Mouse (Mus musculus) midbrain, embryonic 14.5 days (tissue): ENCODE data around the gene Rnf157. TPM values are rescaled to one million over a fixed set of nuclear protein-coding genes. Genes with fewer than 3 reads are reported as not detected.
"Not testable (repeated sequence)": the region's sequence is repeated elsewhere in the genome, so short reads cannot be mapped to it uniquely, and the experiment has no call there.

Experiments
- ATAC-seq: fragments of 200-750 bp; cut with Nextera tagmentation; 2 replicates; pipeline ENCODE4 v1.8.0; 2017; ENCODE audit warnings: moderate number of reproducible peaks, moderate library complexity; ENCODE audit not compliant: low FRiP score, low TSS enrichment
- DNase-seq: peaks from one replicate; pipeline ENCODE4 v3.0.0-alpha.2; 2015
- H3K27ac ChIP-seq: fragments of 300-500 bp; sonication (generic); replicated peaks from 2 replicates; pipeline ENCODE4 v1.5.1; 2014; ENCODE audit warnings: mild to moderate bottlenecking, low read depth, low read length, moderate library complexity
- H3K27me3 ChIP-seq: fragments of 300-500 bp; sonication (generic); 2 replicates; pipeline ENCODE4 v1.6.1; 2014; ENCODE audit warnings: low read length, control low read depth, mixed read lengths; ENCODE audit not compliant: control insufficient read depth, insufficient read depth
- H3K36me3 ChIP-seq: fragments of 300-500 bp; sonication (generic); 2 replicates; pipeline ENCODE4 v1.6.1; 2014; ENCODE audit warnings: low read length, control low read depth; ENCODE audit not compliant: control insufficient read depth, insufficient read depth
- H3K4me1 ChIP-seq: fragments of 300-500 bp; sonication (generic); 2 replicates; pipeline ENCODE4 v1.6.1; 2014; ENCODE audit warnings: mild to moderate bottlenecking, antibody characterized with exemption, low read length, control low read depth; ENCODE audit not compliant: control insufficient read depth, insufficient read depth
- H3K4me2 ChIP-seq: fragments of 300-500 bp; sonication (generic); 2 replicates; pipeline ENCODE4 v1.6.1; 2014; ENCODE audit warnings: mild to moderate bottlenecking, low read length, moderate library complexity
- H3K4me3 ChIP-seq: fragments of 300-500 bp; sonication (generic); replicated peaks from 2 replicates; pipeline ENCODE4 v1.5.1; 2014; ENCODE audit warnings: low read depth, low read length
- H3K9ac ChIP-seq: fragments of 300-500 bp; sonication (generic); replicated peaks from 2 replicates; pipeline ENCODE4 v1.6.1; 2014; ENCODE audit warnings: mild to moderate bottlenecking, low read length, moderate library complexity
- H3K9me3 ChIP-seq: fragments of 300-500 bp; sonication (generic); 2 replicates; pipeline ENCODE4 v1.6.1; 2016; ENCODE audit warnings: low read length, control low read depth, mixed read lengths; ENCODE audit not compliant: control insufficient read depth
- WGBS: fragments of 180-500 bp; shearing (Covaris S2); extraction: QIAGEN DNeasy Blood & Tissue Kit; methylation state at CpG from one replicate; pipeline ENCODE4 v1.1.7; 2014; 5-methylcytosine and 5-hydroxymethylcytosine counted together
- polyA plus RNA-seq: library from polyadenylated mRNA; unstranded; fragments of >200 nt; fragmentation: Nextera tagmentation; extraction: Ambion mirVana; gene quantifications from 2 replicates; pipeline ENCODE4 v1.2.1, GENCODE M21; 2014

Rnf157 gene
- polyA plus RNA-seq, 1 experiment from 2014 or later: 50.2 TPM

- peak; percentile 62 for DNase-seq
- Histone ChIP-seq H3K27me3 (no peaks in the 10 kb centered on the region), H3K9me3 (no peaks in the 10 kb centered on the region), H3K4me3 (peak overlapping the region; percentile 80), H3K27ac (peak overlapping the region; percentile 94), H3K9ac (peak overlapping the region; percentile 89), H3K4me2 (peak overlapping the region; percentile 95), H3K4me1 (peaks cover 8% of the 10 kb centered on the region; the same call in 1 of the 2 replicates), H3K36me3 (no peaks in the 10 kb centered on the region)
- under 1% methylated on average over 73 of the region's 76 CpGs for WGBS
- ATAC-seq: peak; percentile 49; the same call in 1 of the 2 replicates
Measured at GRCm38 (mm10) chr11:116412028-116412827, 604 bp downstream of the Rnf157 start.

DNA sequence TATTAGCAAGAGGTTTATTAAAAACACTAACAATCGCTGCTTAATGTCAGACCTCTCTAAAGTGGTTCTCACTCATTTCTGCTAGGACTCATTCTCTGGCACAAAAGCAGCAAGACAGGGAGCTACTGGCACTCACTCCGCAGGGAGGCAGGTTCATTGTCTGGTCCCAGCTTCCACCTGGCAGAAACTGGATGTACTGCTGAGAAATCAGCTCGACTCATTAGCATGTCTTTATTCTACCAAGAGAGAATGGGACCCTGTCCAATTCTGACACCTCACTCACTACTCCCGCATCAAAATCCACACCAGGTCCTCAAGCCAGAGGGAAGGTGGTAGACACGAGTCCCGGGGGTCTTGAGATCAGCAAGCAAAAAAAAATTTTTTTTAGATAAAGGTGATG, 1.2 kb downstream of the Rnf157 start:
- peak; percentile 51 for DNase-seq
- 5% methylated on average over 6 of the region's 6 CpGs for WGBS
- no peak for ATAC-seq
- H3K27ac ChIP-seq: 0 out of 2 replicates have a peak overlapping the region, but pooled peaks have one; percentile 8
- peak overlapping the region; percentile 80 for H3K4me3 ChIP-seq
- H3K9ac ChIP-seq: peak overlapping the region; percentile 89; the same call in 1 of the 2 replicates
- H3K4me2 ChIP-seq: peak overlapping the region; percentile 95
- no peaks in the 10 kb centered on the region for H3K36me3 ChIP-seq
- H3K9me3 ChIP-seq: no peaks in the 10 kb centered on the region
- H3K4me1 ChIP-seq: peaks cover 8% of the 10 kb centered on the region; the same call in 1 of the 2 replicates
- H3K27me3 ChIP-seq: no peaks in the 10 kb centered on the region

GRCm38 (mm10) chr11:116410415-116410814, 2.4 kb downstream of the Rnf157 start:
- not testable (repeated sequence) for ATAC-seq, H3K27me3 ChIP-seq, H3K27ac ChIP-seq, H3K4me3 ChIP-seq, DNase-seq, H3K4me1 ChIP-seq, H3K36me3 ChIP-seq, H3K9ac ChIP-seq, H3K9me3 ChIP-seq
- 87% methylated on average over 4 of the region's 4 CpGs for WGBS
- H3K4me2 ChIP-seq: peak overlapping the region; percentile 95; the same call in 1 of the 2 replicates

DNA sequence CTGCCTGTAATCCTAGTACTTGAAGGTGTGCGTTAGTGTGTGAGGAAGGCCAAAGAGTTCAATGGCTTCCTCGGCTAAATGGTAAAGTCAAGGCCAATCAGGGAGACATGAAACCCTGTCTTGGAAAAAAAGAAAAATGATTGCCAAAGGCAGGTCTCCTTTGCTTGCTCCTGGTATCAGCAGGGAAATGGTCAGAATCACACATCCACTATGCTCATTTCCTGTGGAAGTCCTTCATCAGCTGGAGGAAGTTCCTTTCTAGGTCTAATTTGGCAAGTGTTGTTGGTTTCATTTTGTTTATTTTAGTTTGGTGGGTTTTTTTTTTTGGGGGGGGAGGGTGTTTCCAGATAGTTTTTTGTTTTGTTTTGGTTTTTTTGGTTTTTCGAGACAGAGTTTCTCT, 3.8 kb downstream of the Rnf157 start:
- H3K27ac ChIP-seq: no peak overlapping the region
- H3K4me1 ChIP-seq: peaks cover 8% of the 10 kb centered on the region; the same call in 1 of the 2 replicates
- peaks cover 2% of the 10 kb centered on the region; the same call in 1 of the 2 replicates for H3K36me3 ChIP-seq
- no peak overlapping the region for H3K4me2 ChIP-seq
- no peaks in the 10 kb centered on the region for H3K9me3 ChIP-seq
- no peak for DNase-seq
- ATAC-seq: no peak
- 95% methylated on average over 3 of the region's 3 CpGs for WGBS
- H3K27me3 ChIP-seq: no peaks in the 10 kb centered on the region
- no peak overlapping the region for H3K4me3 ChIP-seq
- no peak overlapping the region for H3K9ac ChIP-seq

- no peak overlapping the region for H3K4me3 ChIP-seq
- H3K9ac ChIP-seq: no peak overlapping the region
- no peaks in the 10 kb centered on the region for H3K9me3 ChIP-seq
- no peaks in the 10 kb centered on the region for H3K27me3 ChIP-seq
- H3K27ac ChIP-seq: no peak overlapping the region
- no peak for DNase-seq
- 95% methylated on average over 16 of the region's 16 CpGs for WGBS
- H3K4me1 ChIP-seq: no peaks in the 10 kb centered on the region
- peaks cover 12% of the 10 kb centered on the region; the same call in 1 of the 2 replicates for H3K36me3 ChIP-seq
- H3K4me2 ChIP-seq: no peak overlapping the region
- no peak for ATAC-seq
Measured at GRCm38 (mm10) chr11:116406231-116406728, 6.6 kb downstream of the Rnf157 start.

DNA sequence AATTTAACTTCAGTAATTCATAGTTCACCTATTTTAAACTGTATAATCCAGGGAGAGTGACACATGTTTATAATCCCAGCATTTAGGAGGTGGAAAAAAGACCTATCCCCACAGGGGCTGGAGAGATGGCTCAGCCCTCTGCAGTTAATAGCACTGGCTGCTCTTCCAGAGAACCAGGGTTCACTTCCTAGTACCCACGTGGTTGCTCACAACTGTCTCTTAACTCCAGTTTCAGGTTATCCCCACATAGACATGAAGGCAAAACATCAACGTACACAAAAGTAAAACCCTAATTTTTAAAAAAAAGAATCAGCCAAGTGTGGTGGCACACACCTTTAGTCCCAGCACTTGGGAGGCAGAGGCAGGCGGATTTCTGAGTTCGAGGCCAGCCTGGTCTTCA, 7.2 kb downstream of the Rnf157 start:
- 94% methylated on average over 4 of the region's 4 CpGs for WGBS
- no peak for ATAC-seq

GRCm38 (mm10) chr11:116400560-116400959, 12.3 kb downstream of the Rnf157 start:
- Histone ChIP-seq H3K4me3 (no peak overlapping the region), H3K9me3 (no peaks in the 10 kb centered on the region), H3K27ac (no peak overlapping the region), H3K27me3 (no peaks in the 10 kb centered on the region), H3K9ac (no peak overlapping the region), H3K36me3 (peaks cover 16% of the 10 kb centered on the region; the same call in 1 of the 2 replicates), H3K4me2 (no peak overlapping the region), H3K4me1 (no peaks in the 10 kb centered on the region)
- 83% methylated on average over 4 of the region's 4 CpGs for WGBS
- ATAC-seq: no peak
- no peak for DNase-seq

More for the DNA sequence above, 7.2 kb downstream of the Rnf157 start:
- Histone ChIP-seq H3K9ac (no peak overlapping the region), H3K4me1 (no peaks in the 10 kb centered on the region), H3K4me3 (no peak overlapping the region), H3K36me3 (peaks cover 12% of the 10 kb centered on the region; the same call in 1 of the 2 replicates), H3K27ac (no peak overlapping the region), H3K9me3 (no peaks in the 10 kb centered on the region), H3K27me3 (no peaks in the 10 kb centered on the region), H3K4me2 (no peak overlapping the region)
- DNase-seq: no peak

DNA sequence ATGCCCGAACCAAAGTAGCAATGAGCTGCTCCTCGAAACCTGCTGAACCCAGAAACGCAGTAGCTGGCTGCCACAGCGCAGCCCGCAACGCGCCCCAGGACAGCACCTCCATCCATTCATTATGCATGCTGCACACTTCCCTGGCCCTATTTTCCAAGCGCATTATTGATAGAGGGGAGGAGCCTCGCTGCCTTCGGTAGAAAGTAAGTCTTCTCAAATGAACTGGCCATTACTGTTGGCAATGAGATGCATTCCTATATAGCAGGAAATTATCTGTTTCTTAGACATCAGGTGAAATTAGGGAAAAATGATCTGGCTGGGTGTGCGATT, 14.5 kb downstream of the Rnf157 start:
- Histone ChIP-seq H3K27me3 (no peaks in the 10 kb centered on the region), H3K4me1 (no peaks in the 10 kb centered on the region), H3K9me3 (no peaks in the 10 kb centered on the region), H3K27ac (no peak overlapping the region), H3K4me2 (no peak overlapping the region), H3K9ac (no peak overlapping the region), H3K4me3 (no peak overlapping the region), H3K36me3 (peaks cover 13% of the 10 kb centered on the region)
- DNase-seq (no peak), ATAC-seq (no peak)
- WGBS: 67% methylated on average over 11 of the region's 11 CpGs
